Mouse (Mus musculus) kidney, embryonic 15.5 days (tissue): ENCODE measurements around the gene Rhox3f. TPM values are rescaled to one million over a fixed set of nuclear protein-coding genes. Genes with fewer than 3 reads are reported as not detected.
"Not testable (repeated sequence)": the region's sequence is repeated elsewhere in the genome, so short reads cannot be mapped to it uniquely, and the experiment has no call there.

Source experiments
- ATAC-seq: fragments of 200-750 bp; cut with Nextera tagmentation; replicated peaks from 2 replicates; pipeline ENCODE4 v1.8.0; 2017; ENCODE audit warnings: moderate TSS enrichment; ENCODE audit not compliant: low FRiP score
- H3K27ac ChIP-seq: fragments of 300-500 bp; sonication (generic); 2 replicates; pipeline ENCODE4 v1.5.1; 2015; ENCODE audit warnings: mild to moderate bottlenecking, inconsistent platforms
- H3K27me3 ChIP-seq: fragments of 300-500 bp; sonication (generic); 2 replicates; pipeline ENCODE4 v1.6.1; 2015; ENCODE audit warnings: inconsistent platforms
- H3K36me3 ChIP-seq: fragments of 300-500 bp; sonication (generic); 2 replicates; pipeline ENCODE4 v1.6.1; 2015; ENCODE audit warnings: inconsistent platforms
- H3K4me1 ChIP-seq: fragments of 300-500 bp; sonication (generic); 2 replicates; pipeline ENCODE4 v1.6.1; 2015; ENCODE audit warnings: inconsistent platforms
- H3K4me2 ChIP-seq: fragments of 300-500 bp; sonication (generic); 2 replicates; pipeline ENCODE4 v1.6.1; 2015; ENCODE audit warnings: moderate library complexity, mild to moderate bottlenecking, inconsistent platforms
- H3K4me3 ChIP-seq: fragments of 300-500 bp; sonication (generic); replicated peaks from 2 replicates; pipeline ENCODE4 v1.5.1; 2015; ENCODE audit warnings: mild to moderate bottlenecking, inconsistent platforms
- H3K9ac ChIP-seq: fragments of 300-500 bp; sonication (generic); 2 replicates; pipeline ENCODE4 v1.6.1; 2015; ENCODE audit warnings: mild to moderate bottlenecking, inconsistent platforms
- H3K9me3 ChIP-seq: fragments of 300-500 bp; sonication (generic); replicated peaks from 2 replicates; pipeline ENCODE4 v1.6.1; 2016; ENCODE audit warnings: inconsistent platforms
- WGBS: fragments of 180-500 bp; shearing (Covaris S2); methylation state at CpG from one replicate; pipeline ENCODE4 v1.1.7; 2015; ENCODE audit warnings: mixed read lengths; 5-methylcytosine and 5-hydroxymethylcytosine counted together
- polyA plus RNA-seq: library from polyadenylated mRNA; unstranded; fragments of >200 nt; fragmentation: Nextera tagmentation; extraction: Ambion mirVana; gene quantifications from 2 replicates; pipeline ENCODE4 v1.2.1, GENCODE M21; 2015

Gene Rhox3f
- polyA plus RNA-seq: not detected in 2 replicates

DNA sequence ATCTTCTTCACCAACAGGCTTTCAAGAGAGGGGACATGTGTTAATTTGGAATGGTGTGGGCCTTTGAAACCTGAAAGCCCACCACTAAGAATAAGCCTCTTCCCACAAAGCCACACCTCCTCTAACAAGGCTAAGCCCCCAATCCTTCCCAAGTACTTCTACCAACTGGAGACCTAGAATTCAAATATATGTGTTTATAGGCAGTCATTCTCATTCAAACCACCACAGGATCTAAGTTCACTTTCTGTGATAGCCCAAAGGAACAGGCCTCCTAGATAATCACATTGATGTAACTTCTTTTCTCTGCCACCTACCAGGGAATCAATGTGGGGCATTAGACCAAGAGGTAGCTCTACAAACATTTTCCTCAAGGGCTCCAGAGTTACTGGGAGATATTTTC is at the start of gene Rhox3f:
Gene Rhox3f, plus strand, starts transcription at position 301 of the 400 bp plus-strand sequence.
- not testable (repeated sequence) for H3K27me3 ChIP-seq, H3K4me1 ChIP-seq, H3K9me3 ChIP-seq, H3K9ac ChIP-seq, H3K4me3 ChIP-seq, H3K36me3 ChIP-seq, H3K4me2 ChIP-seq, ATAC-seq, H3K27ac ChIP-seq

DNA sequence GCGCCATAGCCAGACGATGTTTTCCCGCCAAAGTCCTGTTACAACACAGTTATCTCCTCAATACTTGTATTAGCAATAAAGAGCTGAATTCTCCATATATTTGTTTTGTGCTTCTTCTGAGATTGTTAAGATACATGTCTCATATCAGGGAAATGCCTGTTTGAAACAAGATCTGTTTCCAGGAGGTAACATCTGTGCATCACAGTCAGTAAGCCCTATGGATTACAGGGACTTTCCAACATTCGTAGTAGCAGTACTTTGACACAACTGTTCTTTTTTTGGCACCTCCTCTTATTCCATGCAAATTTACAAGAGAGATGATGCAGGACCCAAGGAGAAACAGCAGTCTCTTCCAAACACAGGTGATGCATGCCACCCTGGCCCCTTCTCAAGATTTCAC is 39.1 kb upstream of the Rhox3f start, which contains the start of gene Rhox3e:
Gene Rhox3e, plus strand, starts transcription at position 301 of the 400 bp plus-strand sequence.
- H3K9me3 ChIP-seq, H3K4me2 ChIP-seq, H3K27ac ChIP-seq, H3K27me3 ChIP-seq, H3K4me1 ChIP-seq, H3K4me3 ChIP-seq, H3K9ac ChIP-seq, H3K36me3 ChIP-seq, ATAC-seq: not testable (repeated sequence)
- 88% methylated on average over 1 of the region's 4 CpGs for WGBS

DNA sequence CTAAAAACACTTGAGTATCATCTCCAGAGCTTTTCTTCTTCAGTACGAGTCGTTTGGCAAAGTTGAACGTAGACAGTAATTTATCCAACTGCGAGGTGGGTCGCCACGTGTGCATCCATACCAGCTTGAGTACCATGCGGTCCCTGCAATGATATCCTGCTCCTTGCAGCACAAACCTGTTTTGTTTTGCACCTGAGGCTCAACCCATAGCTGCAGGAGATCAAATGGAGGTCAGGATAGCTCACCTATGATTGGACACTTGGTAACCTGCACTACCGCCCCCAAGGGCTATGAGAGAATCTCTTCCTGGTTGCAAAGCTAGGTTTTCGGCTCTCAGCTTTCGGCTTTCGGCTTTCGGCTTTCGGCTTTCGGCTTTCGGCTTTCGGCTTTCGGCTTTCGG is 23.7 kb upstream of the Rhox3f start, which contains the start of gene Rhox4e:
Gene Rhox4e, plus strand, starts transcription at position 301 of the 400 bp plus-strand sequence.
- H3K4me2 ChIP-seq, H3K4me3 ChIP-seq, H3K9ac ChIP-seq, H3K27me3 ChIP-seq, H3K4me1 ChIP-seq, ATAC-seq, H3K27ac ChIP-seq, H3K9me3 ChIP-seq, H3K36me3 ChIP-seq: not testable (repeated sequence)
- WGBS: 94% methylated on average over 10 of the region's 18 CpGs

DNA sequence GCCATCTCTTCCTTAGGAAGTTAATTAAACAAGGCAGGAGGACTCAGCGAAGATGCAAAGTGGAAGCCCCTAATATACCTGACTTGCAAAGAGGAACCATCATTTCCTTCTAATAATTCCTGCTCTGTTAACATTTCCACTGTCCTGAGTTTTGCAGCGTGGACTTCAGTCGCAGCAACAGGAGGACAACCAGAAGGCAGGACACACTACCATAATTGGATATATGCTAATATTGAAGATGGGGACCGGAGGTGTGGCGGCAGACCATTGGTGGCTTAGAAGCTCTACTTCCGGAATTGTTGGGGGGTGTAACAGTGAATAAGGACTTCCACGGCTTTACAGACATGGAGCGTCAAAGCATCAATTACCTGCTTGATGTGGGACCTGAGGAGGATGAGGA is 9.7 kb upstream of the Rhox3f start, which contains the start of gene Rhox2f:
Gene Rhox2f, plus strand, starts transcription at position 301 of the 400 bp plus-strand sequence.
- not testable (repeated sequence) for H3K4me2 ChIP-seq, H3K4me3 ChIP-seq, H3K27ac ChIP-seq, H3K9me3 ChIP-seq, H3K36me3 ChIP-seq, H3K27me3 ChIP-seq, H3K9ac ChIP-seq, ATAC-seq, H3K4me1 ChIP-seq
- WGBS: 91% methylated on average over 8 of the region's 8 CpGs

DNA sequence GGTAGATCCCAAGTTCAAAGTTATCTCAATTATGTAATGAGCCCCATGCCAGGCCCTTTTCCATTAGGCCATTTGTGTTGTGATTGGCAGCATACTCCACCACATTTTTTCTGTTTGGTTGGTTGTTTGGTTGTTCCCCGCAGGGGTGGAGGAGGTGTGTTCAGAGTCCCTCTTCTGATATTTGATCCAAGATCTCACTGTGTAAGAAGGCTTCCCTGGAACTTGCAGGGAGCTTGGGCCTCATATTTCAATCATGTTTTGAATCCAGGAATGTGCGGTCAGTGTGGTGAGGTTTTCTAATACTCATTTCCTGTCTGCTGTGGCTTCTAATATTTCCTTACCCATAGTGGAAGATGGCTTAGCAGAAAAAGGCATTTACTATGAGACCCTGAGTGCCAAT is 8.2 kb upstream of the Rhox3f start:
- ATAC-seq, H3K9ac ChIP-seq, H3K27ac ChIP-seq, H3K36me3 ChIP-seq, H3K27me3 ChIP-seq, H3K4me3 ChIP-seq, H3K4me2 ChIP-seq, H3K4me1 ChIP-seq, H3K9me3 ChIP-seq: not testable (repeated sequence)
- WGBS: 45% methylated on average over 2 of the region's 2 CpGs

DNA sequence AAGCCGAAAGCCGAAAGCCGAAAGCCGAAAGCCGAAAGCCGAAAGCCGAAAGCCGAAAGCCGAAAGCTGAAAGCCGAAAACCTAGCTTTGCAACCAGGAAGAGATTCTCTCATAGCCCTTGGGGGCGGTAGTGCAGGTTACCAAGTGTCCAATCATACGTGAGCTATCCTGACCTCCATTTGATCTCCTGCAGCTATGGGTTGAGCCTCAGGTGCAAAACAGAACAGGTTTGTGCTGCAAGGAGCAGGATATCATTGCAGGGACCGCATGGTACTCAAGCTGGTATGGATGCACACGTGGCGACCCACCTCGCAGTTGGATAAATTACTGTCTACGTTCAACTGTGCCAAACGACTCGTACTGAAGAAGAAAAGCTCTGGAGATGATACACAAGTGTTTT is 26.8 kb downstream of the Rhox3f start, which contains the start of gene Rhox4f:
Gene Rhox4f, minus strand, starts transcription at position 101 of the 400 bp plus-strand sequence.
- H3K9me3 ChIP-seq, H3K27ac ChIP-seq, ATAC-seq, H3K4me1 ChIP-seq, H3K27me3 ChIP-seq, H3K36me3 ChIP-seq, H3K9ac ChIP-seq, H3K4me3 ChIP-seq, H3K4me2 ChIP-seq: not testable (repeated sequence)
- 92% methylated on average over 18 of the region's 19 CpGs for WGBS

DNA sequence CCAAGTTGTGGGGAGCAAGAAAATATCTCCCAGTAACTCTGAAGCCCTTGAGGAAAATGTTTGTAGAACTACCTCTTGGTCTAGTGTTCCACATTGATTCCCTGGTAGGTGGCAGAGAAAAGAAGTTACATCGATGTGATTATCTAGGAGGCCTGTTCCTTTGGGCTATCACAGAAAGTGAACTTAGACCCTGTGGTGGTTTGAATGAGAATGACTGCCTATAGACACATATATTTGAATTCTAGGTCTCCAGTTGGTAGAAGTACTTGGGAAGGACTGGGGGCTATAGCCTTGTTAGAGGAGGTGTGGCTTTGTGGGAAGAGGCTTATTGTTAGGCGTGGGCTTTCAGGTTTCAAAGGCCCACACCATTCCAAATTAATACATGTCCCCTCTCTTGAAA is 47.7 kb downstream of the Rhox3f start, which contains the start of gene Rhox3g:
Gene Rhox3g, minus strand, starts transcription at position 101 of the 400 bp plus-strand sequence.
- H3K4me3 ChIP-seq, H3K27me3 ChIP-seq, H3K27ac ChIP-seq, H3K36me3 ChIP-seq, H3K4me2 ChIP-seq, H3K9ac ChIP-seq, H3K9me3 ChIP-seq, H3K4me1 ChIP-seq, ATAC-seq: not testable (repeated sequence)
- 93% methylated on average over 2 of the region's 2 CpGs for WGBS

Other genes with a start within 250 kb of the Rhox3f start
- gene Rhox3a2, start 201.0 kb upstream of the Rhox3f start, polyA plus RNA-seq: not detected in 2 replicates
- gene Rhox4a2, start 190.1 kb upstream of the Rhox3f start, polyA plus RNA-seq: not detected in 2 replicates
- not detected in 2 replicates for gene Rhox2b, start 168.9 kb upstream of the Rhox3f start, polyA plus RNA-seq
- not detected in 2 replicates for gene Rhox4b, start 148.5 kb upstream of the Rhox3f start, polyA plus RNA-seq
- gene Rhox2c, start 127.3 kb upstream of the Rhox3f start, polyA plus RNA-seq: not detected in 2 replicates
- gene Rhox3c, start 122.4 kb upstream of the Rhox3f start, polyA plus RNA-seq: not detected in 2 replicates
- not detected in 2 replicates for gene Rhox4c, start 100.7 kb upstream of the Rhox3f start, polyA plus RNA-seq
- not detected in 2 replicates for gene Rhox2d, start 87.6 kb upstream of the Rhox3f start, polyA plus RNA-seq
- gene Rhox4d, start 66.6 kb upstream of the Rhox3f start, polyA plus RNA-seq: not detected in 2 replicates
- gene Rhox2e, start 50.5 kb upstream of the Rhox3f start, polyA plus RNA-seq: not detected in 2 replicates
- gene Rhox3e, start 39.0 kb upstream of the Rhox3f start, polyA plus RNA-seq: not detected in 2 replicates
- gene Rhox4e, start 23.6 kb upstream of the Rhox3f start, polyA plus RNA-seq: not detected in 2 replicates
- gene Rhox2f, start 9.6 kb upstream of the Rhox3f start, polyA plus RNA-seq: not detected in 2 replicates
- gene Rhox4f, start 26.7 kb downstream of the Rhox3f start, polyA plus RNA-seq: not detected in 2 replicates
- not detected in 2 replicates for gene Rhox3g, start 47.6 kb downstream of the Rhox3f start, polyA plus RNA-seq
- not detected in 2 replicates for gene Rhox2g, start 62.5 kb downstream of the Rhox3f start, polyA plus RNA-seq
- gene Rhox4g, start 70.3 kb downstream of the Rhox3f start, polyA plus RNA-seq: not detected in 2 replicates
- gene Rhox3h, start 87.8 kb downstream of the Rhox3f start, polyA plus RNA-seq: not detected in 2 replicates
- gene Rhox2h, start 92.3 kb downstream of the Rhox3f start, polyA plus RNA-seq: not detected in 2 replicates
- gene Rhox5, start 223.8 kb downstream of the Rhox3f start, polyA plus RNA-seq: 1.9 and 2.2 TPM in 2 replicates
- 0.16 TPM in 1 of 2 replicates, not detected in the other for gene Rhox6, start 245.9 kb downstream of the Rhox3f start, polyA plus RNA-seq